Mouse (Mus musculus) cerebellum, adult 9-10 months (tissue): ENCODE data around the gene Cnot3.
"Not testable (repeated sequence)": the region's sequence is repeated elsewhere in the genome, so short reads cannot be mapped to it uniquely, and the experiment has no call there.

ENCODE experiments used
- DNase-seq: peaks from one replicate; pipeline ENCODE4 v3.0.0; 2022

Gene Cnot3

DNA sequence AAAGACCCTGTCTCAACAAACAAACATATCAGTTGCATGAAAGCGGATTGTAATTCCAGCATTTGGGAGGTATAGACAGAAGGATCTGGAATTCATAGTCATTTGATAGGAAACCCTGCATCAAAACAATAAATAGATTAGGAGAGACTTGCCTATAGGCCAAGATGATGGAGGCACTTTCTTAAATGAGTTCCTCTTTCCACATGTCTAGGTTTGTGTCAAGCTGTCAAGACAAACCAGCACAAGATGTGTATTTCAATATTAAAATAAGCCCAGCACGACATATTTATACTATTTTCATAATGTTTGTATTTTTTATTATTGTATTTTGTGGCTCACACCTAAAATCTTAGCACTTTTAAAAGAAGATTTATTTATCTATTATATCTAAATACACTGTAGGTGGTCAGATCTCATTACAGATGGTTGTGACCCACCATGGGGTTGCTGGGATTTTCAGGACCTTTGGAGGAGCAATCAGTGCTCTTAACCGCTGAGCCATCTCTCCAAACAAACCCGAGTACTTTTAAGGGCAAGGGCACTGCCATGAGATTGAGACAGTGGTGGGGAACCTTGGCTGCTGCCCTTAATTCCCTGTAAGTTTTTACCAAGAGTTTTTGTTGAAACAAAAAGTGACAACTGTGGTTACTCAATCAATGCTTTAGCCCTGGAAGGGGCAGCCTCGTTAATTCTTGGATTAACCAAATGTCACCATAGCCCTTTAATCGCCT lies 58.2 kb downstream of the Cnot3 start:
- no peak for DNase-seq

DNA sequence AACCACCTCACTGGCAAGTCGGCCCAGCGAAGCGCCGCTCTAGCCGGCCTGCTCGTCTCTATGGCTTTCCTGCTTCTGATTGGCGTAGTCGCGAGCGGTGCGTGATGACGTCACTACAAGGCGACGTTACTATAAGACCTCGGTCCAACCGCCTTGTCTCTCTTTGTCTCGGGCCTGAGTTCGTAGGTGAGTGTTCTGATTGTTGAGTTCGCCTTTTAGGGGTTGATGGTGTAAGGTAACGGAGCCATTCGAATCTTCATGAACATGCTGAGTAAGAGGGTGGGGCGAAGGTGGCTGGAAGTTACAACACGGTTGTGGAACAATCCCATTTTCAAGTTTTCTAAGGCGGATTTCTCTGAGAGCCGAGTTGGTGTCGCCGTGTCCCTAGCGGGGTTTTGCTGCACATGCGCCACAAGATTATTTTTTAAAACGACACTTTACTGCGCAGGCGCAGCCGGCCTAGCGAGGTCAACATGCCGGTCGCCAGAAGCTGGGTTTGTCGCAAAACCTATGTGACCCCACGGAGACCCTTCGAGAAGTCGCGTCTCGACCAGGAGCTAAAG lies 58.9 kb downstream of the Cnot3 start, which contains the start of gene Rps9:
Gene Rps9, plus strand, starts transcription at position 115 of the 563 bp plus-strand sequence.
- DNase-seq, result peak; percentile 98

GRCm38 (mm10) chr7:3704475-3704874 lies 59.4 kb downstream of the Cnot3 start:
- DNase-seq, result no peak

GRCm38 (mm10) chr7:3705461-3705860 lies 60.4 kb downstream of the Cnot3 start:
- DNase-seq, result not testable (repeated sequence)

DNA sequence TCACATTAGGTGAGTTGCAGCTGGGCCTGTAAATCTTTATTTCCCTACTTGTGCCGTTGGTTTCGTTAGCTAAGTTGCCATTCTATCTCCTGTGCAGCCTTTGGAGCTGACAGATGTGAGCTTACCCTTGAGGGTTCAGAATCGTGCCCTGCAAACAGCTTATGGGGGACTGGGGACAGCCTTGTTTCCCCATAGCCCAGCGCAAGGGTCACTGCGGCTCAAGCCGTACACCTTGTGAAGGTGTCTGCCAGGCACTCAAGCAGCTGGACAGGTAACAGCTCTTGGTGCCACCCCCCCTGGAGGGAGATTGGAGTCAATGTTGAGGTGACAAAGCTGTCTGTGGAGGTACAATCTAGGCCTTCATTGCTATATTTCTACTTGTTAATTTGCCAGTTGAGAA lies 60.8 kb downstream of the Cnot3 start:
- peak; percentile 42 for DNase-seq

DNA sequence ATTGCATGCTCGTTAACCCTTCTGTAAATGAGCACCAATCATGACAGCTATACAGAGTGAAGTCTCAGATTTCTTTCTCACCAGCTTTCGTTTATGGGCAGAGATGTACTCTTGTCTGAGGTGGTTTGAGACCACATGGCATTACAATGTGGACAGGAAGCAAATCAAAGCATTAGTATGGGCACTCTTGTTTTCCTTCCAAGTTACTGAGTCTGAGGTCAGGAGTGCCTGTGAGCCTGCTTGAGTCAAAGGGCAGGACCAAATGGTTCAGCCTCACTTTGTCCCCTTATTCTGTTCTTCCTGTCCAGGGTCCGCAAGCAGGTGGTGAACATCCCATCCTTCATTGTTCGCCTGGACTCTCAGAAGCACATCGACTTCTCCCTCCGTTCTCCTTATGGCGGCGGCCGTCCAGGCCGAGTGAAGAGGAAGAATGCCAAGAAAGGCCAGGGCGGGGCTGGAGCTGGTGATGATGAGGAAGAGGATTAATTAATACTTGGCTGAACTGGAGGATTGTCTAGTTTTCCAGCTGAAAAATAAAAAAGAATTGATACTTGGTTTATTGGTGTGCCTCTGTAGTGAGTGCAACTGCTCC lies 61.4 kb downstream of the Cnot3 start:
- peak; percentile 43 for DNase-seq

DNA sequence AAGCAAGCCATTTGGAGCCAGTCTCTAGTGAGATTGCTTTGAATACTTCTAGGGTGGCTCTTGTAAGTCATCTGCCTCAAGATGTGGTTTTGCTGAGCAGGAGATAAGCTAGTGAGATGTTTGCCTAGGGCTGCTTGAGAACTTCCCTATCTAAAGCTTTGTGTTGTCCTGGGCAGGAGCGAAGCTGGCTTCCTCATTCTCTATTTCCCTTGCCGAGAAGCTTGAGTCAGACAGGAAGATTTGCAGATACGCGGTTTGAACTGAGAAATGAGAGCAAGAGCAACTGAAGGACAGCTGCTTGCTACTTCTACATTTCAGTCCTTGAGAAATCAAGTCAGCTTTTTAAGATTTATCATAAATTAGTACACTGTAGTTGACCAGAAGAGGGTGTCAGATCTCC lies 62.0 kb downstream of the Cnot3 start:
- no peak for DNase-seq

- no peak for DNase-seq
Measured at GRCm38 (mm10) chr7:3707568-3708413, 62.7 kb downstream of the Cnot3 start.

- not testable (repeated sequence) for DNase-seq
Measured at GRCm38 (mm10) chr7:3708447-3708980, 63.4 kb downstream of the Cnot3 start.

GRCm38 (mm10) chr7:3709000-3709399 lies 63.9 kb downstream of the Cnot3 start:
- no peak for DNase-seq
